Mouse (Mus musculus): ENCODE data around the gene Nfia.

GRCm38 (mm10) chr4:98051326-98051725 lies 278.8 kb downstream of the Nfia start:
- TF ChIP-seq CTCF (IDR thresholded peaks at IDR 0.05; ENCODE audit: borderline replicate concordance, insufficient read depth, low read depth, low read length), result no peak
- TF ChIP-seq POLR2A (IDR thresholded peaks at IDR 0.05; ENCODE audit: borderline replicate concordance, insufficient read depth, low read length), result no peak
